Mouse (Mus musculus) myocyte (in vitro differentiated cells): ENCODE measurements around the gene Tspan9. TPM values are rescaled to one million over a fixed set of nuclear protein-coding genes. Genes with fewer than 3 reads are reported as not detected.

ENCODE experiments used
- H3K27me3 ChIP-seq: one replicate; pipeline ENCODE4 v1.6.1; 2011; ENCODE audit not compliant: control insufficient read depth, insufficient read depth, insufficient read length
- H3K36me3 ChIP-seq: one replicate; pipeline ENCODE4 v1.6.1; 2011; ENCODE audit not compliant: control insufficient read depth, insufficient read depth
- H3K4me2 ChIP-seq: one replicate; pipeline ENCODE4 v1.6.1; 2011; ENCODE audit warnings: low read depth, control low read depth
- H3K4me3 ChIP-seq: one replicate; pipeline ENCODE4 v1.5.1; 2011; ENCODE audit warnings: mild to moderate bottlenecking, control low read depth, moderate library complexity
- H3K79me2 ChIP-seq: one replicate; pipeline ENCODE4 v1.6.1; 2011; ENCODE audit not compliant: control insufficient read depth, insufficient read depth
- H3ac ChIP-seq: one replicate; pipeline ENCODE4 v1.6.1; 2011; ENCODE audit not compliant: control insufficient read depth, insufficient read length
- CEBPB ChIP-seq: IDR thresholded peaks from 2 replicates; pipeline ENCODE4 v1.6.1; 2011; ENCODE audit warnings: mild to moderate bottlenecking, moderate library complexity; ENCODE audit not compliant: poor library complexity, insufficient read depth, severe bottlenecking
- E2F4 ChIP-seq: IDR thresholded peaks from one replicate; pipeline ENCODE4 v1.6.1; 2011; ENCODE audit warnings: mild to moderate bottlenecking, control low read depth, moderate library complexity; ENCODE audit not compliant: insufficient read depth
- MAX ChIP-seq: IDR thresholded peaks from one replicate; pipeline ENCODE4 v1.6.1; 2011; ENCODE audit warnings: low read depth, mild to moderate bottlenecking, control low read depth
- MYOD1 ChIP-seq, 3 experiments: IDR thresholded peaks; one replicate each; pipeline ENCODE4 v1.6.1; 2011; ENCODE audit warnings: control low read depth in 2 of 3, low read depth in 2 of 3, mild to moderate bottlenecking in 2 of 3, moderate library complexity in 1 of 3; ENCODE audit not compliant: insufficient read length in 2 of 3, control insufficient read depth in 1 of 3
- MYOG ChIP-seq, 3 experiments: IDR thresholded peaks; one replicate each; pipeline ENCODE4 v1.6.1; 2011; ENCODE audit warnings: control low read depth in 2 of 3, low read depth in 2 of 3, mild to moderate bottlenecking in 2 of 3; ENCODE audit not compliant: insufficient read length in 2 of 3, control insufficient read depth in 1 of 3, insufficient read depth in 1 of 3
- POLR2A ChIP-seq: IDR thresholded peaks from one replicate; pipeline ENCODE4 v1.6.1; 2011; ENCODE audit warnings: low read depth, mild to moderate bottlenecking, control low read depth, moderate library complexity; ENCODE audit not compliant: insufficient read length
- POLR2AphosphoS2 ChIP-seq: IDR thresholded peaks from one replicate; pipeline ENCODE4 v1.6.1; 2011; ENCODE audit warnings: low read depth, control low read depth; ENCODE audit not compliant: insufficient read length
- REST ChIP-seq: IDR thresholded peaks from one replicate; pipeline ENCODE4 v1.6.1; 2011; ENCODE audit warnings: mild to moderate bottlenecking, control low read depth, moderate library complexity; ENCODE audit not compliant: insufficient read depth, insufficient read length
- SRF ChIP-seq: IDR thresholded peaks from one replicate; pipeline ENCODE4 v1.6.1; 2011; ENCODE audit warnings: low read depth; ENCODE audit not compliant: control insufficient read depth, insufficient read length
- TCF12 ChIP-seq: IDR thresholded peaks from one replicate; pipeline ENCODE4 v1.6.1; 2011; ENCODE audit warnings: mild to moderate bottlenecking, control low read depth; ENCODE audit not compliant: poor library complexity, insufficient read depth, severe bottlenecking
- TCF3 ChIP-seq: IDR thresholded peaks from one replicate; pipeline ENCODE4 v1.6.1; 2011; ENCODE audit warnings: low read depth, control low read depth; ENCODE audit not compliant: insufficient read length
- USF1 ChIP-seq: IDR thresholded peaks from one replicate; pipeline ENCODE4 v1.6.1; 2011; ENCODE audit warnings: low read depth, mild to moderate bottlenecking, control low read depth, moderate library complexity
- polyA plus RNA-seq: library from polyadenylated mRNA; unstranded; fragments of >200 nt; fragmentation: generic; extraction: Trizol; gene quantifications from one replicate; pipeline ENCODE4 v1.2.1, GENCODE M21; 2012; ENCODE audit warnings: missing spikeins

Tspan9 gene
- polyA plus RNA-seq, 1 experiment = 227 TPM

DNA sequence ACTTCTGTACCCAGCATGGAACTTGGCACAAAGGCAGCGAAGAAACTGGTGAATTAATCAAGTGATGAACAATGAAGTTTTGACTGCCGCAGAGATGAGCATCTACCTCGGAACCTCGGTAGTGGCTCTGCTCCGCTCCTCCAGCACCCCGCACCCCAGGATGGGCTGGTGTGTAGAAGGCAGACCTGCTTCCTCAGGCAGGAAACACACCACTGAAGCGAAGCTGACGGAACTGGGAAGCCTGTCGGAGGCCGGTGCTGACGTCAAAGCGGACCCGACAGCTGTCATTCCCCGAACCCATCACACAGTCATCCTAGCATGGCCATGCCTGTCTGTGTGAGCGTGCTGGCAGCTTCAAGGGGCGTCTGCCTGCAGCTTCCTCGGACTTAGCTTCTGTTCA lies 131.6 kb downstream of the Tspan9 start:
- H3K4me2 ChIP-seq = peak overlapping the region; percentile 18
- H3K4me3 ChIP-seq = no peak overlapping the region
- H3K79me2 ChIP-seq = peaks cover 43% of the 10 kb centered on the region

GRCm38 (mm10) chr6:128011071-128011477 lies 132.3 kb downstream of the Tspan9 start:
- Histone ChIP-seq H3K79me2 (peaks cover 36% of the 10 kb centered on the region), H3K4me3 (no peak overlapping the region), H3K36me3 (peaks cover 5% of the 10 kb centered on the region), H3ac (no peak overlapping the region), H3K27me3 (no peaks in the 10 kb centered on the region), H3K4me2 (peak overlapping the region; percentile 18)
- TF ChIP-seq CEBPB (no peak), MYOG (IDR thresholded peaks at IDR 0.05; ENCODE audit: control insufficient read depth in 1 of 3, insufficient read depth in 1 of 3, insufficient read length in 2 of 3, low read depth in 2 of 3) (no peak), POLR2A (no peak), MAX (no peak), TCF3 (no peak), TCF12 (no peak), USF1 (no peak), REST (no peak), E2F4 (no peak), POLR2AphosphoS2 (no peak), MYOD1 (IDR thresholded peaks at IDR 0.05; ENCODE audit: control insufficient read depth in 1 of 3, insufficient read length in 2 of 3, low read depth in 2 of 3) (no peak), SRF (no peak)

More for the DNA sequence above, 131.6 kb downstream of the Tspan9 start:
- Histone ChIP-seq H3ac (no peak overlapping the region), H3K36me3 (peaks cover 5% of the 10 kb centered on the region), H3K27me3 (no peaks in the 10 kb centered on the region)
- TF ChIP-seq POLR2AphosphoS2 (peak; percentile 22), CEBPB (no peak)

- H3K4me2 ChIP-seq = peak overlapping the region; percentile 18
- no peak overlapping the region for H3K4me3 ChIP-seq
- TF ChIP-seq REST = no peak
- no peak for TF ChIP-seq E2F4
- no peak for TF ChIP-seq TCF3
- no peak for TF ChIP-seq POLR2A
- no peak for TF ChIP-seq MYOG (IDR thresholded peaks at IDR 0.05; ENCODE audit: control insufficient read depth in 1 of 3, insufficient read depth in 1 of 3, insufficient read length in 2 of 3, low read depth in 2 of 3)
- TF ChIP-seq USF1 = no peak
- TF ChIP-seq TCF12 = no peak
- no peak for TF ChIP-seq POLR2AphosphoS2
- TF ChIP-seq SRF = no peak
- TF ChIP-seq CEBPB = no peak
- TF ChIP-seq MYOD1 (IDR thresholded peaks at IDR 0.05; ENCODE audit: control insufficient read depth in 1 of 3, insufficient read length in 2 of 3, low read depth in 2 of 3) = no peak
- TF ChIP-seq MAX = no peak
- peaks cover 33% of the 10 kb centered on the region for H3K79me2 ChIP-seq
- no peak overlapping the region for H3ac ChIP-seq
- H3K36me3 ChIP-seq = peaks cover 5% of the 10 kb centered on the region
- no peaks in the 10 kb centered on the region for H3K27me3 ChIP-seq
Observed at GRCm38 (mm10) chr6:128010135-128010971, 133.0 kb downstream of the Tspan9 start.

- peak; percentile 66 to 88 (median 80) for TF ChIP-seq MYOD1 (IDR thresholded peaks at IDR 0.05; ENCODE audit: control insufficient read depth in 1 of 3, insufficient read length in 2 of 3, low read depth in 2 of 3)
- TF ChIP-seq MYOG (IDR thresholded peaks at IDR 0.05; ENCODE audit: control insufficient read depth in 1 of 3, insufficient read depth in 1 of 3, insufficient read length in 2 of 3, low read depth in 2 of 3) = peak; percentile 68 to 94 (median 80)
- peak; percentile 51 for TF ChIP-seq TCF3
- peak; percentile 62 for TF ChIP-seq TCF12
- TF ChIP-seq POLR2A = no peak
- Histone ChIP-seq H3K79me2 (peaks cover 23% of the 10 kb centered on the region), H3K36me3 (peaks cover 5% of the 10 kb centered on the region), H3K27me3 (no peaks in the 10 kb centered on the region), H3ac (no peak overlapping the region), H3K4me2 (peak overlapping the region; percentile 75), H3K4me3 (no peak overlapping the region)
Observed at GRCm38 (mm10) chr6:128007982-128008562, 135.3 kb downstream of the Tspan9 start.

DNA sequence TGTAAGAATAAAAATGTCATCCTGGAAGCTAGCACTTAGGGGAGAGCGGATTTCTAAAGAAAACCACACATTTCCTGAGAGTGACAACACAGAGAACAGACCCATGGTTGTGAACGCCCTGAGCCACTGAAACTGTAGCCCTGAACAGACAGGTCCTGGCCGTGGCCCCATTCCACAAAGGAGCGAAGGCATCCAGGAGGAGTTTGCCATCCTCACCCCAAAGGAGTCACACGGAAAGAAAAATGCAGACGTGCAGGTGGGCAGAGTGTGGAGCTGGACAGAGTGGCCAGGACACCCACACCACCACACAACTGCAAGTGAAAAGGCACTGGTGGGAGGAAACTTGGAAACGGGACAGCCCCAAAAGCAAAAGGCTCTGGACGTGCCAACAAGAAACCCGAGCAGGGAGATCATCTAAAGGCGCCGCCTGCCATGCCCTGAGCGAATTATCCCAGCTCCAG lies 136.1 kb downstream of the Tspan9 start:
- no peak overlapping the region for H3ac ChIP-seq
- no peaks in the 10 kb centered on the region for H3K27me3 ChIP-seq
- no peak overlapping the region for H3K4me3 ChIP-seq
- H3K36me3 ChIP-seq = peaks cover 8% of the 10 kb centered on the region
- TF ChIP-seq TCF3 = no peak
- no peak for TF ChIP-seq MAX
- TF ChIP-seq MYOD1 (IDR thresholded peaks at IDR 0.05; ENCODE audit: control insufficient read depth in 1 of 3, insufficient read length in 2 of 3, low read depth in 2 of 3) = peak in 2 of 3 experiments; percentile 27 to 82
- no peak for TF ChIP-seq POLR2A
- TF ChIP-seq E2F4 = no peak
- peak in 2 of 3 experiments; percentile 19 to 83 for TF ChIP-seq MYOG (IDR thresholded peaks at IDR 0.05; ENCODE audit: control insufficient read depth in 1 of 3, insufficient read depth in 1 of 3, insufficient read length in 2 of 3, low read depth in 2 of 3)
- TF ChIP-seq USF1 = no peak
- TF ChIP-seq CEBPB = no peak
- TF ChIP-seq POLR2AphosphoS2 = no peak
- TF ChIP-seq SRF = peak; percentile 5
- peaks cover 17% of the 10 kb centered on the region for H3K79me2 ChIP-seq
- peak overlapping the region; percentile 75 for H3K4me2 ChIP-seq
